Mouse (Mus musculus): Measurements from ENCODE around the gene Tk2.
A peak's percentile ranks its signal among the peaks of the same experiment; 100 is the strongest.
"Not testable (repeated sequence)": the region's sequence is repeated elsewhere in the genome, so short reads cannot be mapped to it uniquely, and the experiment has no call there.

Gene Tk2

DNA sequence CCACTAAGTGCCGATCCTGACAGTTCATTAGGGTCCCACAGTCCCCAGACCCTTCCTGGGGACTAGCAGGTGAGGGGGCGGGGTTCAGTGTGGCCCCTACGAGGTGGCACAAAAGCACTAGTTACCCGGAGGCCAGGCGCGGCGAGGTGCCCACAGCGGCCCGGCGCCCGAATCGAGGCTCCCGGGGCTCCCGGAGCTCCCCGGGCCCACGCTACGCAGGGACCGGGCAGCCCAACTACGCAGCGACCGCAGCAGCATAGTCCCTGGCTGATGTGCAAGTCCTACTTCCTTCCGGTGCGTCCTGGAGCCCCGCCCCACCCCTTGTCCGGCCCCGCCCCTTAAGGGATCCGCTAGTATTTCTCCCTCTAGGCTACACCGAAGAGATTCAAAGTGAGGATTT lies at the start of gene Tk2:
Gene Tk2 (minus strand): TSS at position 283 of the 400 bp plus-strand sequence.
- peak; percentile 80 for DNase-seq (ENCODE audit: low spot score)

DNA sequence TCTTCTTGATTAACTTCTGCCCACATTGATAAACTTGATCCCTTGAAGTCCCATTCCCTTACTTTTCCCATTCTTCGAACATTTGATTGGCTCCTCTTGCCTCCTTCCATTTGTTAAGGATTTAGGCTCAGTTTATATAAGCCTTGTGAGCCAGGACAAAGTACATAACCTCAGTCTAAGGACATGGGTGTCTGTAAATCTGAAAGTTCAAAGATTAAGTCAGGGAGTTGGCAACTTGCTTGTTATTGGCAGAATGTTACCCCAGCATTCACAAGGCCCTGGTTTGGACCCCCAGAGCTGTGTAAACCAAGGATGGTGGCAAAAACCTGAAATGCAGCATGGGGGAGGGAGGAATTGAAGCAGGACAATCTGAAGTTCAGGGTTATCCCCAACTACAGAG lies 46.0 kb upstream of the Tk2 start:
- DNase-seq (ENCODE audit: low spot score), result no peak

GRCm38 (mm10) chr8:104293081-104293480 lies 44.7 kb upstream of the Tk2 start, which contains the start of gene Cmtm2a:
Cmtm2a (minus strand) TSS chr8:104293181.
- not testable (repeated sequence) for DNase-seq (ENCODE audit: low spot score)

DNA sequence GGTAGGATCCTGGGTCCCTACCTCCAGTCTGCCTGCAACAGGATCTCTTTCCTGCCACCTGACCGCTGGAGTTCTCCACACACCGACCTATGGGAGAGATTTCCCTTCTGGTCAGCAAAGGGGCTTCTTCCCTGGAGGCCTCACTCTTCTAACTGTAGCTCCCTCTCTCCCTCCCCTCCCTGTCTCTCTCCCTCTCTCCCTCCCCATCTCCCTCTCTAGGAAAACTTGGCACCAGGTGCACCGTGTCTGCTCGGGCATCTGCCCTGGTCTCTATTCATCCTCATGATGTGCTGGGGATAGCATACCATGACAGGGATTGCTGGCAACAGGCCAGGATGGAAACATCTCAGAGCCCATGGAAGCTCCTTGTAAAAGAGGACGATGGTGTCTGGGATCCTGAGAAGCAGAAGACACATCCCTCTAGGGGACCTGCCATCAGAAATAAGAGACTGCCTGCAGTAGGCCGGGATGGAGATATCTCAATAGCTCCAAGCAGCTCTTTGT lies 20.6 kb upstream of the Tk2 start:
- DNase-seq (ENCODE audit: low spot score), result no peak

DNA sequence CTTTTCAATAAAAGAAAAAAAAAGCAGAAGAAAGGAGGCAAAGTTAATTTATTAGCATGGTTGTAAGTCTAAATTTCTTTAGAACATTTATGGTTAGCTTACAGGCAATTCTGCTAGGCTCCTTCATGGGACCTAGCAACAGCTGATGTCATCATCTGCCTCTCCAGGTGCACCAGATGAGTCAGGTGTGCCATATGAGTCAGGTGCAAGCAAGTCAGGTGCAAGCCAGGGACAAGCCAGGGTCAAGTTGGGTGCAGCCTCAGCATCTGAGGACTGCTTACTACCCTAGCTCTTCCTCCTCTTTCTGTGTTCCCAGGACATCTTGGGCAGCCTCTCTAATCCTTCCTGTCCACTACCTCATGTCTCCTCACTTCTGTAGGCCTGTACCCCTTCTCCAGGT lies 20.0 kb upstream of the Tk2 start:
- DNase-seq (ENCODE audit: low spot score), result no peak

DNA sequence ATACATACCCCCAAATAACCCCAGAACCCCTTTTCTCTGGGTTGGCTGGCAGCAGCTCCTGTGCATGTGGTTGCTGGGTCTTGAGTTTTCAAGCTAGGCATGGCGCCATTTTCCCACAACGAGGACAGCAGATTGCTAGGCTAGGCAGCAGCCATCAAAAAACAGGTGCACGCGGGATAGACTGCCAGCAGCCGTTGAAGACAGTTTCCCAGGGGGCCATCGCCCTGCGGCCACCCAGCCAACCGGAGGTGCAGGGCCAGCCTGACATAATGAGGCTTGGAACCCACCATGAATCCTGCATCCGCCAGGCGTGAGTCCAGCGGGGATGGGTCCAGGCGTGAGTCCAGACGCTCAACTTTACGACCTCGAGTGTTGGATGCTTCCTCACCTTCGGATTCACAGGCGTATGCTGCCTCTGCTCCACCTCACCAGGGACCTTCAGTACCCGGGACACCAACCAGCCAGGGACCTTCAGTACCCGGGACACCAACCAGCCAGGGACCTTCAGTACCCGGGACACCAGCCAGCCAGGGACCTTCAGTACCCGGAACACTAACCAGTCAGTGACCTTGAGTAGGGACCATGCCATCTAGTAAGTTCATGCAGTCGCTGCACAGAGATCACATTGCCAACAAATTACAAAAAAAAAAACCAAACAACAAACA lies 16.0 kb upstream of the Tk2 start:
- not testable (repeated sequence) for DNase-seq (ENCODE audit: low spot score)

- DNase-seq (ENCODE audit: low spot score), result not testable (repeated sequence)
Measured at GRCm38 (mm10) chr8:104261802-104262201, 13.4 kb upstream of the Tk2 start.

DNA sequence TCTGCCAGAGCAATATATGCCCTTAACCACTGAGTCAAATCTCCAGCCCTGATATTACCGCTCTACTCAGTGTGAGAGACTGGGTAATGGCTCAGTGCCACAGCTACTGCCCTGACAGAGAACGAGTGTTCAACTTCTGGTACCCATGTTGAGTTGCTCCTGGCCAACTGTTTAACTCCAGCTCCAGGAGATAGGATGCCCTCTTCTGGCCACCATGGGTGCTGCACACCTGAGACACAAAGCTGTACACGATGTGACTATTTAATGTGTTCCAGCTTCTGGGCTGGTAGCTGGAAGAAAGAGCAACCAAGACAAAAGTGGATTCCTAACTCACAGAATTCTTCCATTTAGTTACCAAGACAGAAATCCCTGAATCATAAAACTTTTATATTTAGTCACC lies 4.7 kb upstream of the Tk2 start:
- DNase-seq (ENCODE audit: low spot score), result peak; percentile 29

- peak; percentile 7 for DNase-seq (ENCODE audit: low spot score)
Measured at GRCm38 (mm10) chr8:104251461-104251860, 3.1 kb upstream of the Tk2 start.

DNA sequence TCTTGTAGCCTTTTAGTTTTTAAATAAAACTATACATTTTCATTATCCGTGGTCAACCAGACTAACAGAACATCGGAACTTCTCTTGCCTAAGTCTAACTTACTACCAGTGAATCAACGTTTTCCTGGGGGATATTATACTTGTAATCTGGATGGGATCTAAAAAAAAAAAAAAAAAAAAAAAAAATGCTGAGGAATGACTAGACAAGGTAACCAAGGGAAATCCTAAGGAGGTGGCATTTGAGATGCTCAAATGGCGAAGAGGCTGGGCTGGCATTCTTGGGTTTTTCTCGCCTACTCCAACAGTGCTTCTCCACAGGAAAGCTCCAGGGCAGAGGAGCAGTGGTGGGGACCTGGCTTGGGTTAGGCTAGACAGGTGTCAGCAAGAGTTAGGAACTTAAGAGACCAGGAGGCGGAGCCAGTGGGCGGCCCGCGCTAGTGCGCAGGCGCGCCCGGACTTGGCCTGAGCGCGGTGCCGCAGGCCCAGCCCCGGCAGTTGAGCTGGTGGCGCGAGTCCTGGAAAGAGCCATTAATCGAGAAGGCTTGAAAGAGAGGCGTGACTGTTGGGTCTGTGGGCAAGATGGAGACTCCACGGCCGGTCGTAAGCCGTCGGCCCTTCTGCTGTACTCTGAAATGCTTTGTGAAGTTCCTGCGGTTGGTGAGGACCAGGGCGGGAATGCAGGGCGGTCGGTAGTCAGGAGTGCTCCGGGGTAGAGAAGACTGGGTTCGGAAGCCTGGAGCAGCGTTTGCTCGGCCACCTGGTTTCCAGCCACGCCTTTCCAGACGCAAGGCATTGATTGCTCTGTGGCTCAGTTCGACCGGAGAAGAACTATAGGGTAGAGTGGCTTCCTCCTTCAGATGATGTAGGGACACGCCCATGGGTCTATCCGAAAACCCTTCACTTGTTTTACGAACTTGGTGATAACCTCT lies 2.3 kb upstream of the Tk2 start, which contains the start of gene Cklf:
Gene Cklf (plus strand): TSS at position 423 of the 929 bp plus-strand sequence.
- peak; percentile 88 for DNase-seq (ENCODE audit: low spot score)

GRCm38 (mm10) chr8:104249442-104249996 lies 1.2 kb upstream of the Tk2 start:
- DNase-seq (ENCODE audit: low spot score), result no peak

GRCm38 (mm10) chr8:104247908-104248275 lies 466 bp downstream of the Tk2 start:
- DNase-seq (ENCODE audit: low spot score), result no peak

GRCm38 (mm10) chr8:104247054-104247907 lies 1.1 kb downstream of the Tk2 start:
- no peak for DNase-seq (ENCODE audit: low spot score)

GRCm38 (mm10) chr8:104246621-104247020 lies 1.7 kb downstream of the Tk2 start:
- DNase-seq (ENCODE audit: low spot score), result no peak

GRCm38 (mm10) chr8:104242038-104242644 lies 6.2 kb downstream of the Tk2 start:
- no peak for DNase-seq (ENCODE audit: low spot score)

- DNase-seq (ENCODE audit: low spot score), result no peak
Measured at GRCm38 (mm10) chr8:104239418-104239861, 8.9 kb downstream of the Tk2 start.

DNA sequence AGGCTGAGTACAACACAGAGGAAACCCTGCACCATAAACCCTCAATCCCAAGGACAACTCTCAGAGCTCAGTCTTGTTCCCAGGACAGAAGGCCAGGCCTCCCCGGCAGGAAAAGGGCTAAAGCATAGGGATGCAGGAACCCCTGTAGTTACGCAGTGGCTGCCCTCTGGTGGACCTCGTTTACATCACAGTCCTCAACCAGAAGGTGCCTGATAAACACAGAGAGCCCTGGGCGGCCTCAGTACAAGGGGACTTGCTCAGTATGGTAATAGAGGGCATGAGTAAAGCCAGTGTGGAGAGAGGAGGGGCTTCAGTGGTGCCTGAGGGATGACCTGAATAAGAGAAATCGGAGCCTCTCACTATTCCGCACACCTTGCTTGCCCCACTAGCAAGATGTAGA lies 13.8 kb downstream of the Tk2 start:
- DNase-seq (ENCODE audit: low spot score), result peak; percentile 61

DNA sequence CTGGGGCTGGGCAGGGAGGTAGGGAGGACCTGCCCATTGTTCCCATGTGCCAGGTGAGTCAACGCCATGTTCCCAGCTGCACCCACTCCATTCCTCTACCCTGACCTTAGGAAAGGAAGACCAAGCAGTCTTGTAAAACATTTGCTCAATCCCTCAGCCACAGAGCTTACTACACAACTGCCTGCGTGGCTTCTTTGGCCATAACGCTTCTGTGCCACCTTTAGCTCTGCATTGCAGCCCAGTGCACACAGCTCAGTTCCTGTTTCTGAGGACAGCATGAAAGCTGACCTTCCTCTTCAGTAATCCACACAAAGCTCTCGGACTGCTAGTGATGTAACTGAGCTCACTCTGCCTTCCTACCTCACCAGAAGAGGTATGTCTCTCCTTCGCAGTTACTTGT lies 15.4 kb downstream of the Tk2 start:
- DNase-seq (ENCODE audit: low spot score), result no peak

- no peak for DNase-seq (ENCODE audit: low spot score)
Measured at GRCm38 (mm10) chr8:104232039-104232438, 16.3 kb downstream of the Tk2 start.

DNA sequence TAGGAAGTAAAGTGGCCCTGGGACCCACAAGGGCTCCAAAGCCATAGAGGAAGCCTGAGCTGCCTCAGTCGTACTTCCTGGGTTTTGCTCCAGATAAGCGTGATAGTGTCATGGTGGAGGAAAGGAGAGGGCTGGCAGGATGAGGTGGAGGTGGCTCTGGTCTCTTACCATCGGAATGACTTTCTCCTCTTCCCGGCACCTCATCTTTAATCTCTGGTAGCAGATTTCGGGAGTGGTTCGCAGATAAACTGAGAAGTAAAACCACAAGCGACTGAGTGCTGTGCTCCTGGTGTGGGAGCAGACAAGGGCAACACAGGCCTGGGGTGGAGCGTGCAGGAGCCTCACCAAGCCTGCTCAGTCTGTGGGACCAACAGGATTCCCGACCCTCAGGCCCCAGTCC lies 18.0 kb downstream of the Tk2 start:
- no peak for DNase-seq (ENCODE audit: low spot score)

DNA sequence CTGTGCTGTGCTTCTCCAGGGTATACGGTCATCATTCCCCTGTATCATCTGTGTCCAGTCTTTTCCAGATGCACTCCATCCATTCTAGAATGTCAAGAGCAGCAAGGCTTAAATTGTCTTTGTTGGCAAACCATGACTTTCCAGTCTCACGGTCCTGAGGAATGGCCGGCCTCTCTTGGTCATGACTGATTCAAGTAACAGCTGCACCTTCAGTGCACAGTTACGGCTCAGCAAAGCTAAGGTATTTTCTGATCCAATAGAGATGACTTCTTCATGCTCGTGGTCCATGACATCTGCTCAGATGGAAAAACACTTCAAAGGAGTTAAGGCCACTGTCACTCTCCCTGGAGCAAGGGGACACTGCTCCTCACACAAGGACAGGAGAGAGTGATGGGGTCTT lies 21.3 kb downstream of the Tk2 start:
- DNase-seq (ENCODE audit: low spot score), result no peak

Measured in embryo, embryonic 10 days (tissue).